Mouse (Mus musculus): Measurements from ENCODE around the gene Stat4.

DNA sequence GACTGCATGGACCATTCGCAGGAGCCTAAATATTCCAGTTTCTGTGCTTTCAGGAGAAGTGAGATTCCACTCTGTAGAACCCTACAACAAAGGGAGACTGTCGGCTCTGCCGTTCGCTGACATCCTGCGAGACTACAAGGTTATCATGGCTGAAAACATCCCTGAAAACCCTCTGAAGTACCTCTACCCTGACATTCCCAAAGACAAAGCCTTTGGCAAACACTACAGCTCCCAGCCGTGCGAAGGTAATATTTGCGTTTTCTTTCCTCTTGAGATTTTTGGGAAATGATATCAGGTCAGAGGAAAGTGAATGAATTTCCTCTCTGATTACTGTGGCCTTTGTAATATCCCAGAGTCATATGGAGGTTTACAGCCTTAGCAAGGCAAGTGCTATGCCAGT lies 115.8 kb downstream of the Stat4 start:
- TF ChIP-seq MAFK (IDR thresholded peaks at IDR 0.05; ENCODE audit: insufficient replicate concordance, low read length) (no peak), POLR2A (IDR thresholded peaks at IDR 0.05; ENCODE audit: low read depth, low read length) (no peak), TCF12 (IDR thresholded peaks at IDR 0.05; ENCODE audit: low read depth, low read length) (no peak), MEF2A (IDR thresholded peaks at IDR 0.05; ENCODE audit: borderline replicate concordance, low read depth, low read length) (no peak), CTCF (conservative IDR thresholded peaks at IDR 0.05 in 1 of 2, IDR thresholded peaks at IDR 0.05 in 1 of 2; ENCODE audit: low read depth in 2 of 2, low read length in 2 of 2) (no peak)
